Mouse (Mus musculus) intestine, postnatal 0 days (tissue): ENCODE data around the gene Tap2. TPM values are rescaled to one million over a fixed set of nuclear protein-coding genes. Genes with fewer than 3 reads are reported as not detected.
"Not testable (repeated sequence)": the region's sequence is repeated elsewhere in the genome, so short reads cannot be mapped to it uniquely, and the experiment has no call there.

ENCODE experiments used
- ATAC-seq: fragments of 200-750 bp; cut with Nextera tagmentation; 2 replicates; pipeline ENCODE4 v1.8.0; 2017; ENCODE audit warnings: mild to moderate bottlenecking, moderate TSS enrichment, moderate library complexity
- H3K27ac ChIP-seq: fragments of 300-500 bp; sonication (generic); 2 replicates; pipeline ENCODE4 v1.5.1; 2014; ENCODE audit warnings: mild to moderate bottlenecking, low read depth, low read length, moderate library complexity
- H3K27me3 ChIP-seq: fragments of 300-500 bp; sonication (generic); replicated peaks from 2 replicates; pipeline ENCODE4 v1.6.1; 2014; ENCODE audit warnings: low read length, mixed read lengths; ENCODE audit not compliant: control insufficient read depth, insufficient read depth
- H3K36me3 ChIP-seq: fragments of 300-500 bp; sonication (generic); 2 replicates; pipeline ENCODE4 v1.6.1; 2014; ENCODE audit warnings: mild to moderate bottlenecking, moderate library complexity; ENCODE audit not compliant: control insufficient read depth, insufficient read depth
- H3K4me1 ChIP-seq: fragments of 300-500 bp; sonication (generic); replicated peaks from 2 replicates; pipeline ENCODE4 v1.6.1; 2014; ENCODE audit warnings: antibody characterized with exemption, low read length, mixed read lengths; ENCODE audit not compliant: control insufficient read depth, insufficient read depth
- H3K4me2 ChIP-seq: fragments of 300-500 bp; sonication (generic); replicated peaks from 2 replicates; pipeline ENCODE4 v1.6.1; 2014; ENCODE audit warnings: low read depth, mild to moderate bottlenecking, moderate library complexity
- H3K4me3 ChIP-seq: fragments of 300-500 bp; sonication (generic); 2 replicates; pipeline ENCODE4 v1.5.1; 2014; ENCODE audit warnings: low read depth, low read length
- H3K9ac ChIP-seq: fragments of 300-500 bp; sonication (generic); 2 replicates; pipeline ENCODE4 v1.6.1; 2014; ENCODE audit warnings: mild to moderate bottlenecking, low read depth, low read length
- H3K9me3 ChIP-seq: fragments of 300-500 bp; sonication (generic); 2 replicates; pipeline ENCODE4 v1.6.1; 2016; ENCODE audit warnings: mixed run types; ENCODE audit not compliant: control insufficient read depth
- CTCF ChIP-seq: sonication (generic); IDR thresholded peaks from 2 replicates; pipeline ENCODE4 v1.5.1; 2016; ENCODE audit warnings: low read depth, mild to moderate bottlenecking, control low read depth, antibody characterized with exemption, moderate library complexity
- WGBS: fragments of 180-500 bp; shearing (Covaris S2); extraction: QIAGEN DNeasy Blood & Tissue Kit; methylation state at CpG from one replicate; pipeline ENCODE4 v1.1.7; 2014; 5-methylcytosine and 5-hydroxymethylcytosine counted together
- polyA plus RNA-seq: library from polyadenylated mRNA; unstranded; fragments of >200 nt; fragmentation: Nextera tagmentation; extraction: Ambion mirVana; gene quantifications from 2 replicates; pipeline ENCODE4 v1.2.1, GENCODE M21; 2015

Gene Tap2
- polyA plus RNA-seq, 1 experiment from 2014 or later = 11.2 TPM

GRCm38 (mm10) chr17:34225426-34225825, 22.1 kb downstream of the Tap2 start:
- H3K4me2 ChIP-seq = no peak overlapping the region
- no peak overlapping the region for H3K27ac ChIP-seq
- no peak overlapping the region for H3K4me3 ChIP-seq
- WGBS = 93% methylated on average over 8 of the region's 8 CpGs
- no peak for ATAC-seq
- H3K9me3 ChIP-seq = no peaks in the 10 kb centered on the region
- TF ChIP-seq CTCF = no peak
- H3K36me3 ChIP-seq = no peaks in the 10 kb centered on the region
- no peaks in the 10 kb centered on the region for H3K4me1 ChIP-seq
- H3K27me3 ChIP-seq = no peaks in the 10 kb centered on the region
- H3K9ac ChIP-seq = no peak overlapping the region

- H3K27ac ChIP-seq, H3K4me1 ChIP-seq, H3K27me3 ChIP-seq, H3K4me2 ChIP-seq, ATAC-seq, H3K9me3 ChIP-seq, H3K4me3 ChIP-seq, H3K36me3 ChIP-seq, H3K9ac ChIP-seq: not testable (repeated sequence)
- 98% methylated on average over 12 of the region's 23 CpGs for WGBS
Observed at GRCm38 (mm10) chr17:34225911-34226310, 22.6 kb downstream of the Tap2 start.

- H3K27ac ChIP-seq, H3K4me2 ChIP-seq, H3K9ac ChIP-seq, H3K4me3 ChIP-seq, ATAC-seq, H3K36me3 ChIP-seq, H3K9me3 ChIP-seq, H3K27me3 ChIP-seq, H3K4me1 ChIP-seq: not testable (repeated sequence)
- 86% methylated on average over 6 of the region's 9 CpGs for WGBS
Observed at GRCm38 (mm10) chr17:34230971-34231370, 27.6 kb downstream of the Tap2 start.

GRCm38 (mm10) chr17:34232021-34232420, 28.7 kb downstream of the Tap2 start:
- not testable (repeated sequence) for H3K9ac ChIP-seq, H3K4me2 ChIP-seq, H3K4me3 ChIP-seq, H3K27me3 ChIP-seq, ATAC-seq, H3K4me1 ChIP-seq, H3K36me3 ChIP-seq, H3K27ac ChIP-seq, H3K9me3 ChIP-seq
- WGBS = 89% methylated on average over 6 of the region's 7 CpGs

GRCm38 (mm10) chr17:34234926-34235325, 31.6 kb downstream of the Tap2 start:
- Histone ChIP-seq H3K36me3 (no peaks in the 10 kb centered on the region), H3K27ac (no peak overlapping the region), H3K9ac (no peak overlapping the region), H3K4me1 (no peaks in the 10 kb centered on the region), H3K27me3 (no peaks in the 10 kb centered on the region), H3K4me3 (no peak overlapping the region), H3K9me3 (no peaks in the 10 kb centered on the region), H3K4me2 (no peak overlapping the region)
- peak; percentile 96 for TF ChIP-seq CTCF
- ATAC-seq = peak; percentile 49
- WGBS = 45% methylated on average over 9 of the region's 9 CpGs

- H3K9ac ChIP-seq = no peak overlapping the region
- ATAC-seq = no peak
- no peaks in the 10 kb centered on the region for H3K27me3 ChIP-seq
- H3K4me3 ChIP-seq = no peak overlapping the region
- no peaks in the 10 kb centered on the region for H3K9me3 ChIP-seq
- no peaks in the 10 kb centered on the region for H3K4me1 ChIP-seq
- no peak overlapping the region for H3K4me2 ChIP-seq
- TF ChIP-seq CTCF = no peak
- no peaks in the 10 kb centered on the region for H3K36me3 ChIP-seq
- 77% methylated on average over 5 of the region's 5 CpGs for WGBS
- no peak overlapping the region for H3K27ac ChIP-seq
Observed at GRCm38 (mm10) chr17:34236691-34237090, 33.4 kb downstream of the Tap2 start.

GRCm38 (mm10) chr17:34237741-34238140, 34.4 kb downstream of the Tap2 start:
- no peak overlapping the region for H3K27ac ChIP-seq
- TF ChIP-seq CTCF = no peak
- H3K4me1 ChIP-seq = no peaks in the 10 kb centered on the region
- 84% methylated on average over 3 of the region's 3 CpGs for WGBS
- H3K9ac ChIP-seq = no peak overlapping the region
- H3K27me3 ChIP-seq = no peaks in the 10 kb centered on the region
- no peak for ATAC-seq
- H3K4me3 ChIP-seq = no peak overlapping the region
- no peak overlapping the region for H3K4me2 ChIP-seq
- no peaks in the 10 kb centered on the region for H3K9me3 ChIP-seq
- H3K36me3 ChIP-seq = no peaks in the 10 kb centered on the region
